Mouse (Mus musculus) heart, embryonic 10.5 days (tissue): ENCODE results near the gene Mphosph8. TPM values are rescaled to one million over a fixed set of nuclear protein-coding genes. Genes with fewer than 3 reads are reported as not detected.
A peak's percentile ranks its signal among the peaks of the same experiment; 100 is the strongest.

Experiments used
- DNase-seq: peaks from one replicate; pipeline ENCODE4 v3.0.0-alpha.2; 2017; ENCODE audit warnings: low spot score
- H3K27ac ChIP-seq: fragments of 300-500 bp; sonication (generic); 2 replicates; pipeline ENCODE4 v1.5.1; 2016; ENCODE audit warnings: mild to moderate bottlenecking
- H3K27me3 ChIP-seq: fragments of 300-500 bp; sonication (generic); 2 replicates; pipeline ENCODE4 v1.6.1; 2016; ENCODE audit warnings: mild to moderate bottlenecking; ENCODE audit not compliant: poor library complexity, insufficient read depth, severe bottlenecking
- H3K36me3 ChIP-seq: fragments of 300-500 bp; sonication (generic); 2 replicates; pipeline ENCODE4 v1.6.1; 2016; ENCODE audit warnings: mild to moderate bottlenecking, moderate library complexity
- H3K4me1 ChIP-seq: fragments of 300-500 bp; sonication (generic); 2 replicates; pipeline ENCODE4 v1.6.1; 2016; ENCODE audit warnings: mild to moderate bottlenecking
- H3K4me3 ChIP-seq: fragments of 300-500 bp; sonication (generic); 2 replicates; pipeline ENCODE4 v1.5.1; 2016; ENCODE audit warnings: mild to moderate bottlenecking, moderate library complexity
- H3K9me3 ChIP-seq: fragments of 300-500 bp; sonication (generic); 2 replicates; pipeline ENCODE4 v1.6.1; 2016; ENCODE audit warnings: mild to moderate bottlenecking, moderate library complexity
- WGBS: fragments of 180-500 bp; shearing (Covaris S2); methylation state at CpG from one replicate; pipeline ENCODE4 v1.1.7; 2016; 5-methylcytosine and 5-hydroxymethylcytosine counted together
- polyA plus RNA-seq: library from polyadenylated mRNA; unstranded; fragments of >200 nt; fragmentation: Nextera tagmentation; extraction: Ambion mirVana; gene quantifications from 2 replicates; pipeline ENCODE4 v1.2.1, GENCODE M21; 2016

Gene Mphosph8
- 22.6 and 37.0 TPM in 2 replicates for polyA plus RNA-seq

DNA sequence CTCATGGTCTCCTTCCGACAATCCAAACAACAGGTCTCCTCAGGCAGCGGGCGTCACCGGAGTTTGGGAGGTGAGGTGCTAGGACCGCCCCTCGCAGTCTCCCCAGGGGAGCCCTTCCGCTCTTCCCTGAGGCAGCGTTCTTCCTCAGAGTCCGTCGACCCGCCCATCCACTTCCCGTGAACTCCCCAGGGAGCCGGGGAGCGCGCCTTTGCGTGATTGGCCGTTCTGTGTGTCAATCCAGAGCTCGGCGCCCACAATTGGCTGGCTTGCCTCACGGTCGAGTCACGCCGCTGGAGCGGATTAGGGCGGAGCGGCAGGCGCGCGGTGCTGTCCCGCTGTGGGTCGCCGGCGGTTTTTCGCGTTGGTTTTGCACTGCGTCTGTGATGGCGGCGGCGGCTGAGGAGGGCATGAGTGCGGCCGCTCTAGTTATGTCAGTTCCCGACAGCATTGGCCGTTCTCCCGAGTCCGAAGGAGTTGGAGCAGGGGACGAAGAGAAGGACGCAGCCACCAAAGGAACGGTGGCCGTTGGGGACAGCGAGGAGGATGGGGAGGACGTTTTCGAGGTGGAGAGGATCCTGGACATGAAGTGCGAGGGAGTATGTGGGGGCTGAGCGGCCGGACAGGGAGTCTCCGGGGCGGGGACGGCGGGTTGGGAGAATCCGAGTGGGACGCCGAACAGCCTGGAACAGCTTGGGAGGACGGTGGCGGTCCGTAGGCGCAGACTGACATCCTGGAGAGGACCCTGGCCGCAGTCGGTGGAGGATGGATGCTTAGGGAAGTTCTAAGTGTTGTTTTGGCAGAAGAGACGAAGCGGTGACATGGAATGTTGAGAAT lies at the start of gene Mphosph8:
Gene Mphosph8, plus strand, starts transcription at position 280 of the 834 bp plus-strand sequence.
- under 1% methylated on average over 70 of the region's 70 CpGs for WGBS
- peaks cover 19% of the 10 kb centered on the region; the same call in 1 of the 2 replicates for H3K4me1 ChIP-seq
- peak within 1 kb of the TSS; percentile 95 for H3K27ac ChIP-seq
- no peaks in the 10 kb centered on the region for H3K27me3 ChIP-seq
- peaks cover 13% of the 10 kb centered on the region for H3K36me3 ChIP-seq
- no peaks in the 10 kb centered on the region for H3K9me3 ChIP-seq
- DNase-seq: peak; percentile 100
- peak within 1 kb of the TSS; percentile 96 for H3K4me3 ChIP-seq

DNA sequence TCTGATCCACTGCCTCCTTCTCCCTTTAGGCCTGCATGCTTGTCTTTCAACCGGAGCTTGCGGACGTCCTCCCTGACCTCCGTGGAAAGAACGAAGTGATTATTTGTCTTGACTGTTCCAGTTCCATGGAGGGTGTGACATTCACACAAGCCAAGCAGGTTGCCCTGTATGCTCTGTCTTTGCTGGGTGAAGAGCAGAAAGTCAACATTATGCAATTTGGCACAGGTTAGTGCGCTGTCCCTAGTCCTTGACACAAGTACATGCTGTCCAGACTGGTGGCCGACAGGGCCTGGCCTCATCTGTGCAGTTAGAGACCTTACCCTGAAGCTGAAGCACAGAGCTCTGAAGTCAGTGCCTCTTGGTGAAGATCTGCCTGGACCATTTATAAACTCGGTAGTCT lies 47.6 kb upstream of the Mphosph8 start:
- no peak for DNase-seq
- H3K27ac ChIP-seq: no peak overlapping the region
- no peaks in the 10 kb centered on the region for H3K27me3 ChIP-seq
- no peaks in the 10 kb centered on the region for H3K4me1 ChIP-seq
- no peak overlapping the region for H3K4me3 ChIP-seq
- H3K36me3 ChIP-seq: peaks cover 82% of the 10 kb centered on the region
- H3K9me3 ChIP-seq: no peaks in the 10 kb centered on the region
- 89% methylated on average over 8 of the region's 8 CpGs for WGBS

DNA sequence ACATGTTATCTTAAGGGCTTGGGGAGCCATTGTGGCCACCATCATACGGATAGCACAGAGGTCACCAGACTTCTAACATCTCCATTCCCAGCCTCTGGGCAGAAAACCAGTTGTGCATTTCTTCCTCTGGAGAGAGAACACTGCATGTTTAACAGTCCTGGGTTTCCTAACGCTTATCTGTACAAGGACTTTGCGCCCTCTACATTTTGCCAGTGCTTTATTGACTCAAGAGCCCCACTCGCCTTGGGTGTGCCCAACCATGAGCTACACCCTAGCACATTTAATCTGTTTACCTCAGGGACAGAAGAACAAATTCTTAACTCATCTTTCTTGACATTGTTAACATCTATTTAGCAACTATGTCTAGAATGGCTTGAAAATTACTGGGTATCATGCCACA lies 41.8 kb upstream of the Mphosph8 start:
- DNase-seq: no peak
- Histone ChIP-seq H3K4me3 (no peak overlapping the region), H3K4me1 (no peaks in the 10 kb centered on the region), H3K27ac (no peak overlapping the region), H3K9me3 (no peaks in the 10 kb centered on the region), H3K27me3 (no peaks in the 10 kb centered on the region), H3K36me3 (peaks cover 85% of the 10 kb centered on the region)
- 87% methylated on average over 4 of the region's 4 CpGs for WGBS

DNA sequence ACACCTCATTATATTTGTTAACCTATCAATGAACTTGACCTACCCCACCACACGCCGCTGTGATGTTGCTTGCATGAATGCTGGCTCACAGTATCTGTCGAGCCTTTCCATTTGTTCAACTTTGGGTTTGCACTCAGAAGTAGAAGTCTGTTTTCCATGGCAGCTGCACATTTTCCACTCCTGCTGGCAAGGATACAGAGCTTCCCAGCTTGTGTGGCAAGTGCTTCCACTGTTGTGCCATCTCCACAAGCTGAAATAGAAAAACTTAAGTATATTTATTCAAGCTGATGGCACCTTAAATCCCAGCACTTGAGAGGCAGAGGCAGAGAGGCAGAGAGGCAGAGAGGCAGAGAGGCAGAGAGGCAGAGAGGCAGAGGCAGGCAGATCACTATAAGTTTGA lies 39.7 kb upstream of the Mphosph8 start:
- H3K36me3 ChIP-seq: peaks cover 74% of the 10 kb centered on the region
- no peaks in the 10 kb centered on the region for H3K4me1 ChIP-seq
- no peak overlapping the region for H3K27ac ChIP-seq
- H3K9me3 ChIP-seq: no peaks in the 10 kb centered on the region
- H3K4me3 ChIP-seq: no peak overlapping the region
- WGBS: 94% methylated on average over 3 of the region's 3 CpGs
- DNase-seq: no peak
- H3K27me3 ChIP-seq: no peaks in the 10 kb centered on the region

DNA sequence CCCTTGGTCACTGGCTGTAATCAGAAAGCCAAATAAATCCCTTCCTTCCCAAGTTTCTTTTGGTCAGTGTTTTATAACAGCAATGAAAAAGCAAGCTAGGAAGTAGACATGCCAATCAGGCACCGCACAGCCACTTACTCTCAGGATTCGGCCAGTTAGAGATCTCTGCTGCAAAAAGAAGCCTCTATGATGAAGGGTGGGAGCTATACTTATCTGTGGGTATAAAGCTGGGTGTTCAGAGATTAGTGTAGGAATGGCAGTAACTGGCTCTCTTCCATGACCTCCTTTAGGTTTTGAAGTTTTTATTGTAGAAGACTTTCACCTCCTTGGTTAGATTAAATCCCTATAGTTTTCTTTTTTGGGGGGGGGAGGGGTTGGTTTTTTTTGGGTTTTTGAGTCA lies 36.9 kb upstream of the Mphosph8 start:
- 86% methylated on average over 2 of the region's 2 CpGs for WGBS
- no peak for DNase-seq
- no peaks in the 10 kb centered on the region for H3K4me1 ChIP-seq
- no peak overlapping the region for H3K4me3 ChIP-seq
- H3K36me3 ChIP-seq: peaks cover 74% of the 10 kb centered on the region
- H3K27me3 ChIP-seq: no peaks in the 10 kb centered on the region
- no peaks in the 10 kb centered on the region for H3K9me3 ChIP-seq
- H3K27ac ChIP-seq: no peak overlapping the region

DNA sequence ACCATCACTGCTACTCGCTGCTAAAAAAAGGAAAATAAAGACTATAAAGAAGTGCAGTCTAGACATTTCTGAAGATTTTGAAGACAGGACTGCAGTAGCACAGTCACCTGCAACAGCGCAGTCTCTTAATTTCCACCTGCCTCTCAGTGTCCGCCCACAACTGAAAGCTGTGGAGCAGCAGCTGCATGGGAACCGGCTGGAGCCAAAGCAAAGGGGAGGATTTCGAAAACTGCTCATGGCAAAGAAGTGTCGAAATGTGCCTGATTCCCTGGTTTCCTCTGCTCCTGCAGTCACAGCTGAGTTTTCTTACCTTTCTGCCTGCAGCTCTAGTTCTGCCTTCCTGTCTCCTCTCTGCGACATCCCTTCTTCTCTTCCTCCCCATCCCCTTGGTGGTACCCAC lies 20.8 kb upstream of the Mphosph8 start:
- Histone ChIP-seq H3K27me3 (no peaks in the 10 kb centered on the region), H3K36me3 (peaks cover 59% of the 10 kb centered on the region), H3K9me3 (no peaks in the 10 kb centered on the region), H3K27ac (no peak overlapping the region), H3K4me3 (no peak overlapping the region), H3K4me1 (no peaks in the 10 kb centered on the region)
- no peak for DNase-seq
- WGBS: 61% methylated on average over 7 of the region's 7 CpGs

DNA sequence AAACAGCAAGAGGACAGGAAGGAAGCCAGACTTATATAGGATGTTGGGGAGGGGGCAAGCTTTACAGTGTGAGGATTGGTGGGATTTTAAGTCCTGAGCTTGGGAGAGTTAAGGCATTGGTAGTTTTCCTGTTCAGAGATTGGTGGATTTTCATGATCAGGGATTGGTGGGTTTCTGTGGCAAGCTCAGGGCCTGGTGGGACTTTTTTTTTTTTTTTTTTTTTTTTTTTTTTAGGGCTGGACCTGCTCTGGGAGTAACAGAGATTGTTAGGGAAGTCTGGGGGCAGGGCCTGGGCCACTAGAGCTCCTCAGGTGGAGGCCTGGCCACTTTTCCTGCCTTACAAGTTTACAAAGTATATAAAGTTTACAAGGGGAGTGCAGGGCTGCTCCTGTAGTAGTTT lies 18.6 kb upstream of the Mphosph8 start:
- Histone ChIP-seq H3K9me3 (peaks cover 5% of the 10 kb centered on the region; the same call in 1 of the 2 replicates), H3K27me3 (no peaks in the 10 kb centered on the region), H3K36me3 (peaks cover 70% of the 10 kb centered on the region), H3K4me3 (no peak overlapping the region), H3K27ac (no peak overlapping the region), H3K4me1 (no peaks in the 10 kb centered on the region)
- no peak for DNase-seq

DNA sequence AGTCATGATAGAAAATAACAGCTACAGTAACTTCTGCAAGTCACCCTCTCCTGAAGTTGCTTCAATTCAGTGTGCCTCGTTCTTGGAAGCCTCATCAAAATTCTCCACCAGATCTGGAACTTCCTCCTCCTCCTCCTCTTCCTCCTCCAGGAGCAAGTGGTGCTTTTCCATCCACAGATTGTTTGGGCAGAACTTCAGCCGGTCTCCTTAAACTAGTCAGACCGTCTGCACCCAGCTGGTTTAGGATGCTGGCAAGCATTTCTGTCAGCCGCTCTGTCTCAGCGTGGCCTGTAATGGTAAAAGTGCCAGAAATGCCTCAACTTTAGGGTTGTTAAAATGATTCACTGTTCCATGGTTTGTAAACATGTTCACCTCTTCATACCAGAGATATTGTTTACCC lies 2.4 kb upstream of the Mphosph8 start:
- Histone ChIP-seq H3K4me1 (peaks cover 13% of the 10 kb centered on the region; the same call in 1 of the 2 replicates), H3K9me3 (no peaks in the 10 kb centered on the region), H3K36me3 (no peaks in the 10 kb centered on the region), H3K27ac (no peak overlapping the region), H3K4me3 (no peak overlapping the region), H3K27me3 (no peaks in the 10 kb centered on the region)
- no peak for DNase-seq
- 67% methylated on average over 5 of the region's 5 CpGs for WGBS

DNA sequence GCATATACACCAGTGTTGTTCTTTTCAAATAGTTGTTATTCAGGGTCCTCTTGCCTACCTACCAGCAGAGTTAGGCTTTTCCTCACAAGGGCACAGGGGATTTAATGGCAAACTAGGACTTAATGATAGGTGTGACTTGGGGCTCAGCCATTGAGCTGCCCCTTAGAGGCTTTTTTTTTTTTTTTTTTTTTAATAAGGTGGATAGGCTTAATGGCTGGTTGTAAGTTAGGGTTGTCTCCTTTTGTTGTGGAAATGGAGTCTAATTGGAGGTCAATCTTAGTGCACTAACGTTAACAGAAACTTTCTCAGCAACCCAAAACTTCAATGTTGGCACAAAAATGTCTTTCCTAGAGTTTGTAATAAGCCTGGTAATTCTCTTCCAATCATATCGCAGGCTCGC lies 1.1 kb upstream of the Mphosph8 start:
- 86% methylated on average over 3 of the region's 3 CpGs for WGBS
- Histone ChIP-seq H3K9me3 (no peaks in the 10 kb centered on the region), H3K4me3 (no peak overlapping the region), H3K36me3 (0 out of 2 replicates have a peak, but pooled peaks cover under 1% of the 10 kb centered on the region), H3K27ac (no peak overlapping the region), H3K27me3 (no peaks in the 10 kb centered on the region), H3K4me1 (peaks cover 19% of the 10 kb centered on the region; the same call in 1 of the 2 replicates)
- no peak for DNase-seq

DNA sequence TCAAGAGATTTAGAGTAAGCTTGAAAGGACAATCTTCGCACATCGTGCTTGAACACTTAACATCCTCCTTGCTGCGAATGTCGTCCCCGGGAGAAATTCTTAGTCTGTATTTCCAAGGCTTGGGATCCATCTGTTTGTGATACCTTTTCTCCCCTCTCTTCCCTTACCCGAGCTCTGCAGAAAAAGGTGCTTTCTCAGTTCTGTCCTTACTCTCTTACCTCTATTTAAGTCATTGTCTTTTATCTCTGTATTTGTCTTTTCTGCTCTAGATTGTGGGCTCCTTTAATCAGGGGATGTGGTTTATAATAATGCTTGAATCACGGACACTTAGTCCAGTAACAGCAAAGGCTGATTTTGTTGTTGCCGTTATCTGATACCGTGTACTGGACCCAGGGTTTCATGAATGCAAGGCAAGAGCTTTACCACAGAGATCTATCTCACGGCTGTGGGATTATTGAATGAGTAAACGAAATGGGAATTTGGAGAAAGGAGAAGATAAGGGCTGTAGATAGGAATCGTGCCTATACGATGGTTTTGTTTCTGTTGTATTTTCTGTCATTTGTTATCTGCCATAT lies 1.1 kb downstream of the Mphosph8 start:
- Histone ChIP-seq H3K27ac (peak overlapping the region; percentile 95), H3K4me1 (peaks cover 19% of the 10 kb centered on the region; the same call in 1 of the 2 replicates), H3K27me3 (no peaks in the 10 kb centered on the region), H3K4me3 (peak overlapping the region; percentile 96), H3K36me3 (peaks cover 23% of the 10 kb centered on the region), H3K9me3 (no peaks in the 10 kb centered on the region)
- WGBS: 3% methylated on average over 13 of the region's 13 CpGs
- DNase-seq: no peak

DNA sequence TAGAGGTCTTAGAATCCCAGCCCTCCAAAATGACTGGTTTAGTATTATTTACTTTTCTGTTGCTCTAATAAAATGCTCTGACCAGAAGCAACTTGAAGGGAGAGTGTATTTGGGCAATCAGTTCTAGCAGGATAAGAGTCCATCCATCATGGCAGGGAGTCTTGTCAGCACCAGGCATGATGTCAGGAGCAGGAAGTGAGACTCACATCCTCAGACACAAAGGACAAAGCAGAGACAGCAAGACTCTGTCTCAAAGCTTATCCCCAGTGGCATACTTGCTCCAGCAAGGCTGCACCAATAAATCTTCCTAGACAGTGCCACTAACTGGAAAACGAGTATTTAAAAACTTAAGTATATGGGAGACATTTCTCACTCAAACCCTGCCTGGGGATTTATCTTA lies 17.4 kb downstream of the Mphosph8 start:
- 47% methylated on average over 1 of the region's 1 CpGs for WGBS
- Histone ChIP-seq H3K4me3 (no peak overlapping the region), H3K27me3 (no peaks in the 10 kb centered on the region), H3K36me3 (peaks cover 94% of the 10 kb centered on the region), H3K27ac (no peak overlapping the region), H3K4me1 (no peaks in the 10 kb centered on the region), H3K9me3 (no peaks in the 10 kb centered on the region)
- no peak for DNase-seq

DNA sequence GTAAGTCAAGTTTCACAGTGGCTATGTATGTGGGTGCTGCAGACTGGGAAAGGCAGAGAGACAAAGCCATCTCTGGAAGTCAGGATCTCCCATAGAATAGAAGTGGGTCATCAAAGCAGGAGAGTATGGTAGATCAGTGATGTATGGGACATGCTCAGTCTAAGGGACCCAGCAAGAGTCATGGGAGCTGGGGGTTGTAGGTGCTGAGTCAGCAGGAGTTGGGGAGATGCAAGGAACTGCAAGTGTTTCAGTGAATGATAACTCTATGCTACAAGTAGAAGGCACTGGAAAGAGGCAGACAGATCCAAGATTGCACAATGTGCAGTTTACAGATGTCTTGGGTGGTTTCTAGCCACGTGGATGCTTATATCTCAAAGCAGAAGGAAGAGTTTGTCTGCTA lies 21.1 kb downstream of the Mphosph8 start:
- H3K9me3 ChIP-seq: no peaks in the 10 kb centered on the region
- 92% methylated on average over 1 of the region's 1 CpGs for WGBS
- H3K4me1 ChIP-seq: no peaks in the 10 kb centered on the region
- DNase-seq: no peak
- H3K4me3 ChIP-seq: no peak overlapping the region
- no peak overlapping the region for H3K27ac ChIP-seq
- peaks cover 98% of the 10 kb centered on the region for H3K36me3 ChIP-seq
- H3K27me3 ChIP-seq: no peaks in the 10 kb centered on the region

DNA sequence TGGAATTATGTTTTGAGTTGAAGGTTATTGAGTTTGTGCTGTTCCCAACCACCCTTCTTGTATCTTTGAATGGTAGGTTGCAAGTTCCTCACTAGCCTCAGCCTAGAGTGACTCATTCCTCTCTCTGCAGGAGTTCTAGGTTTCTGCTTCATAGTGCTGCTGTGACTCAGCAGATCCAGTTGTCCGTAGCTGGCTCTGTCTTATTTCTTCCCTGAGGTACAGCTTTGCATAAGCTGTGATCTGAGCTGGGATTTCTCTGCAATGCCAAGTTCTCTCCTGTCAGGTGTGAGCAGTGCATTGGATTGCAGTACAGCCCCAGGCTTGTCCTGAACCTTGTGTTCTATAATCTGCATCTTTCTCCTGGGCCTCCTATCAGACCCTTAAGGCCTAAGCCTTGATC lies 21.7 kb downstream of the Mphosph8 start:
- Histone ChIP-seq H3K27me3 (no peaks in the 10 kb centered on the region), H3K36me3 (peaks cover 98% of the 10 kb centered on the region), H3K4me1 (no peaks in the 10 kb centered on the region), H3K27ac (no peak overlapping the region), H3K9me3 (no peaks in the 10 kb centered on the region), H3K4me3 (no peak overlapping the region)
- WGBS: 92% methylated on average over 1 of the region's 1 CpGs
- DNase-seq: no peak
